Mouse (Mus musculus): Measurements from ENCODE around the gene Cracr2b. TPM values are rescaled to one million over a fixed set of nuclear protein-coding genes. Genes with fewer than 3 reads are reported as not detected.
A peak's percentile ranks its signal among the peaks of the same experiment; 100 is the strongest.

Gene Cracr2b
- polyA plus RNA-seq, 1 experiment from 2014 or later = 4.1 TPM

DNA sequence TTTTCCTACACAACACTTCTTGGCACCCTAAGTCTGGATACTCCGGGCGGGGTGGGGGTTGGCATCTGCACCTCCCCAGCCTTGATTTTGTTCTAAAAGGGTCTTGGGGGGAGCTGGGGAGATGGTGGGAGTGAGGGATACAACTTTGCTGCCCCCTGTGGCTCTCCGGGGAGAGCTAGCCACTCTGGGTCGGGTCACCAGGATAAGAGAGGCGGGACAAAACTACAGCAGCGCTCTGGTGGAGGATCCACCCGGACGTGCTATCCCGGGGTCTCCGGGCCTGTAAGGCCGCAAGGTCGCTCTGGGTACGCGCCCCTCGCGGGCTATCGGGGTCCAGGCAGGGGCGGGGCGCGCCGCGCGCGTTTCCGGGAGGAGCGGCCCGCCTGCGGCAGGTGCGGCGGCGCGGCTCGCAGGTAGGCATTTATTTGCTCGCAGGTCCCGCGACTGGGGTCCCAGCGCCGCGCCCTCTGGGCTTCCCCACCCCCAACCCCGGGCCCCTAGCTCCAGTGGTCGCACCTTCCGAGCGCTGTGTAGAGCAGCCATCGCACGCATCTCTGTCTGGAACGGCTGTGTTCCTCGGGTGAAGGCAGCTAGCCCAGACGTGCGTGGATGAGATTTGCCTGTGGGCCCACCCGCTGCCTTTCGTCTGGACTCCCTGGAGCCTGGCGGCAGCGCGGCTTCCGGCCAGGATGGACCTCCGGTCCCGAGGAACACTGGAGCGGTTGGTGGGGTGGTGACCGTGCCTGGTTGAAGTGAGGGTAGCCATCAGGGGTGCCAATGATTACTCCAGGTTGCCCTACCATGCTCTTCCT lies 833 bp downstream of the Cracr2b start:
- no peak for DNase-seq (ENCODE audit: low spot score)

DNA sequence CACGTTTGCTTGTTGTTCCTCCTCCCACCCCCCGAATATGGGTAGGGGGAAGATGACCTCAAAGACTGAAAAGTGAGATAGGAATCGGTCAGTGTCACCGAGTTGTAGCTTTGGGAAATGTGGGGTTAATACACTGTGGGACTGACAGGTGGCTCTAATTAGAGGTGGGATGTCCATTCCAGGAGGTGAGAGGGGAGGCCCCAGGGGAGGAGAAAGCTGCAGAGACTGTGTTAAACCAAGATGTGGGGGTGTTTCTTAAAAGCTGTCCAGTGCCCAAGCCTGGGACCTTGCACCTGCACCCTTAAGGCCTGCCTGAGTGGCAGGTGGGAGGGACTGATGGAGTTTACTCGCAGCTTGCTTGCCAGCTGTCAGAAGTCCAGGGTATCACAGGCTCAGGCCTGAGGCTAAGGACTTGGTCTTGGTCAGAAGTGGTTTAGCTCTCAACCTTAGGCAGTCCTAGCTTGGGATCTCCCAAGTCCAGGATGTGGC lies 1.5 kb downstream of the Cracr2b start:
- Histone ChIP-seq H3K4me1 (peaks cover 43% of the 10 kb centered on the region), H3K36me3 (peaks cover 12% of the 10 kb centered on the region), H3K4me3 (peak overlapping the region; percentile 55), H3K27me3 (ENCODE audit: low read depth, poor library complexity, severe bottlenecking) (peaks cover 90% of the 10 kb centered on the region), H3K27ac (replicated peaks) (no peak overlapping the region), H3K9me3 (replicated peaks) (no peaks in the 10 kb centered on the region)
- DNase-seq (ENCODE audit: low spot score) = no peak
- WGBS = 19% methylated on average over 5 of the region's 5 CpGs

More for the DNA sequence above, 833 bp downstream of the Cracr2b start:
- peaks cover 38% of the 10 kb centered on the region for H3K4me1 ChIP-seq
- H3K27me3 ChIP-seq (ENCODE audit: low read depth, poor library complexity, severe bottlenecking) = peaks cover 92% of the 10 kb centered on the region
- WGBS = 3% methylated on average over 59 of the region's 59 CpGs
- peak overlapping the region; percentile 55 for H3K4me3 ChIP-seq
- H3K27ac ChIP-seq (replicated peaks) = peak overlapping the region; percentile 57; the same call in 1 of the 2 replicates
- no peaks in the 10 kb centered on the region for H3K9me3 ChIP-seq (replicated peaks)
- peaks cover 12% of the 10 kb centered on the region for H3K36me3 ChIP-seq

DNA sequence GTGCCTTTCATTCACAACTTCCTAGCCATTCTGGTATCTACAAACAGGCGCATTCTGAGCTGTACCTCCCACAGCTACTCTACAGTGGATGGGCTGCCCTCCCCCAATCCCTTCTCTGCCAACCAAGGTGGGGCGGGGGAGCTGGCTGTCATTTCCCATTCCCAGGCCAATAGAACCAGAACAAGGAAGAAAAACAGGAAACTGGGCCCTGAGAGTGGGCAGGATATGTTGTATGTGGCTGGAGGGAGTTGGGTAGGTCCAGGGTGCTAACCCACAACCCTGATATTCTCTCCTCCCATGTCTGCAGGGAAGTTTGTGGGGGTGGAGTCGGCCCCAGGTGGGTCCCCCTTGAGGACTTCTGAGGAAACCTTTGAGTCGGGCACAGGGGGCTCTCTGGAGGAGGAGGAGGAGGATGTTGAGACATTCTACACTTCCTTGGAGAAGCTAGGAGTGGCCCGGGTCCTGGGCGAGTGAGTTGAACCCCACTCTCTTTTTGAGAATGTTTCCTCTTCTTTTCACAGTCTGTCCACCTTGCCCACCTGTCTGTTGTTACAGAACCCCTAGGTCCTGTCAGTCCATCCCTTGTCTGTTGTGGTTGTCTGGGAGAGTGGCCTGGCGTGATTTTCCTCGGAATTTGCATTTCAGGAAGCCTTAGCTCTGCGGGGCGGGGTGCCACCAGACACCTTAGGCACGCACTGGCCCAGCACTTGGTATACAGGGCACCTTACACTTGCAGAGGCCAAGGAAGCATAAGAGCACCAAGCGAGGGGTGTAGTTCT lies 3.1 kb downstream of the Cracr2b start:
- no peak overlapping the region for H3K27ac ChIP-seq (replicated peaks)
- WGBS = 12% methylated on average over 12 of the region's 12 CpGs
- peak overlapping the region; percentile 40; the same call in 1 of the 2 replicates for H3K4me3 ChIP-seq
- no peaks in the 10 kb centered on the region for H3K9me3 ChIP-seq (replicated peaks)
- peaks cover 8% of the 10 kb centered on the region for H3K36me3 ChIP-seq
- no peak for DNase-seq (ENCODE audit: low spot score)
- peaks cover 82% of the 10 kb centered on the region for H3K27me3 ChIP-seq (ENCODE audit: low read depth, poor library complexity, severe bottlenecking)
- peaks cover 55% of the 10 kb centered on the region for H3K4me1 ChIP-seq

DNA sequence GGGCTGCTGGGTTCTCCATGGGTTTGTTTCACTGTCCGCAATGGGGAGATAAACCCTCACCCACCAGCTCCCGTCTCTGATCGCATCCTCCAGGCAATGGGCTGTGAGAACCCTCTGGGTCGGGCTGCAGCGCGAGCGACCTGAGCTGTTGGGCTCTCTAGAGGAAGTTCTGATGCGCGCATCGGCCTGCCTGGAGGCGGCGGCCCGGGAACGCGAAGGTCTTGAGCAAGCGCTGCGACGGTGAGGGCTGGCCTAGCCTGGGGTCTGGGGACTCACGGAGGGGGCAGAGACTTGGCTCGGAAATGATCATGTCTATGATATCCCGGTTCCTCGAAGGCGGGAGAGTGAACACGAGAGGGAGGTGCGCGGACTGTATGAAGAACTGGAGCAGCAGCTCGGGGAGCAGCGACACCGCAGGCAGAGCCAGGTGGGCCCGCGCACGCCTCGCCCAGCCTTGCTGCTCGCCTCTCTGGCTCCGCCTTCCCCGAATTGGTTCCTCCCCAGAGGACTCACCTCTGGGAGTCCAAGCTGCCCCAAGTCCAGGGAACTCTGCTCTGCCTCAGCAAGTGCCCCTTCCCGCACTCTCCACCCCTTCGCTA lies 3.8 kb downstream of the Cracr2b start:
- DNase-seq (ENCODE audit: low spot score) = peak; percentile 30
- 2% methylated on average over 38 of the region's 38 CpGs for WGBS
- Histone ChIP-seq H3K9me3 (replicated peaks) (no peaks in the 10 kb centered on the region), H3K27ac (replicated peaks) (0 out of 2 replicates have a peak overlapping the region, but pooled peaks have one; percentile 30), H3K4me1 (peaks cover 62% of the 10 kb centered on the region), H3K4me3 (peak overlapping the region; percentile 40), H3K36me3 (peaks cover 7% of the 10 kb centered on the region), H3K27me3 (ENCODE audit: low read depth, poor library complexity, severe bottlenecking) (peaks cover 75% of the 10 kb centered on the region)

DNA sequence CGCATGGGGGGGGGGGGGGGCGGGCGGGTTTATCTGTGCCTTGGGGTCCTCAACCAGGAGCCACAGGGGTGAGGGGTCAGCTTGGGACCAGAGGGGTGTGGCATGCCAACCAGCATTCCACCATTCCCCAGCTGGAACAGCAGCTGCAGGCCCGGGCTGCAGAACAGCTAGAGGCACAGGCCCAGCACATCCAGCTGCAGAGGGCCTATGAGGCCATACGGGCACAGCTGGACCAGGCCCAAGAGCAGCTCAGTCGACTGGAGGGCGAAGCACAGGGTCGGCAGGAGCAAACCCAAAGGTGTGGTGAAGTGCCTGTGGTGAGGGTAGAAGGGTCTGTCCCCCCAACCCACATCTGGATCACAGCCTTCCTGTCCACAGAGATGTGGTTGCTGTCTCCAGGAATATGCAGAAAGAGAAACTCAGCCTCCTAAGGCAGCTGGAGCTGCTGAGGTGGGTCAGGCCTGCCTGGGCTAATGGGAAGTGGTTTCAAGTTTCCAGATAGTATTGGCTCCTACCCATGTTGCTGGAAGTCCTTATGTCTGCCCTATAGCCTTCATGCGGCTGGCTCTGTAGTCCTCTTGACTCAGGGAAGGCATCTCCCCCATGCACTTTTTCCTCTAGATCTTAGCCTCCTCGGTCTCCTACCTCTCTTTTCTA lies 4.6 kb downstream of the Cracr2b start:
- 36% methylated on average over 8 of the region's 10 CpGs for WGBS
- Histone ChIP-seq H3K4me1 (peaks cover 69% of the 10 kb centered on the region), H3K36me3 (peaks cover 14% of the 10 kb centered on the region), H3K27ac (replicated peaks) (peak overlapping the region; percentile 30; the same call in 1 of the 2 replicates), H3K27me3 (ENCODE audit: low read depth, poor library complexity, severe bottlenecking) (peaks cover 67% of the 10 kb centered on the region), H3K4me3 (peak overlapping the region; percentile 40), H3K9me3 (replicated peaks) (no peaks in the 10 kb centered on the region)
- DNase-seq (ENCODE audit: low spot score) = no peak

DNA sequence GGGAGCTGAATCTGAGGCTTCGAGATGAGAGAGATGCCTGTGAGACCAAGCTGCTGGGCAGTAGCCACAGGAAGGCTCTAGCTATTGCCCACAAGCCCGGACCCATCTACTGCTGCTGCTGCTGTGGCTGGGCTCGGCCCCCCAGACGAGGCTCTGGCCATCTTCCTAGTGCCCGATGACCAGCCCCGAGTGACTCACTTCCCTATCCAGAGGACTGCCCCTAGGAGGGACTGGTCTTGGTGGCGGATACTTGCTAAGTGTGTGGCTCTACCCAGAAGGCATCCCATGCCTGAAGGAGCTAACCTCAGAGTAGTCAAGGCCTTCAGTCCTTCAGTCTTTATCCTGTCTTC lies 5.1 kb downstream of the Cracr2b start:
- Histone ChIP-seq H3K4me3 (no peak overlapping the region; the same call in 1 of the 2 replicates), H3K9me3 (replicated peaks) (no peaks in the 10 kb centered on the region), H3K4me1 (peaks cover 69% of the 10 kb centered on the region), H3K36me3 (peaks cover 19% of the 10 kb centered on the region), H3K27ac (replicated peaks) (no peak overlapping the region), H3K27me3 (ENCODE audit: low read depth, poor library complexity, severe bottlenecking) (peaks cover 62% of the 10 kb centered on the region)
- no peak for DNase-seq (ENCODE audit: low spot score)
- WGBS = 73% methylated on average over 7 of the region's 7 CpGs

DNA sequence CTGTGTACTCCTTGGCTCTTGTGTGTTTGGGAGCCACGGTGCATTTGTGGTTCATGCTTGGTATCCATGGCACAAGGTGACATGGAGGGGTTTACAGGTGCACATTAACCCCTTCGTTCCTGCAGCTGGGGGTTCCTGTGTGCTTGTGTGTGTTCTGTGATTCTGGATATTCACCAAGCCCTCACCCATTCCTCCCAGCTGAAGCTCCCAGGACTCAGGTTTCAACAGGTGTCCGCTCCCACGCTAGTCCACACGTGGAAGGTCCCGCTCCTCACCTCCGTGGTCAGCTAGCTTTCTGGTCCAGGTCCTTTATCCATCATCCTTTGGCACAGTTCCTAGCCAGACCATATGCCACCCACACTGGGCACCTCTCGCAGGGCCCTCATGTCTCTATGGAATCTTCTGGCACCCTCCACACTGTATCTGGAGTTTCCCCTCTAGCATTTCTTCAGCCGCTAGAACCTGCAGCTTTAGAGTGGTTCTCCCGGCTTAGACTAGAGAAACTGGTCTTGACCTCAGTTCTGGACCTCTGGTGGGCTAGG lies 5.8 kb downstream of the Cracr2b start:
- peak overlapping the region; percentile 73 for H3K4me3 ChIP-seq
- DNase-seq (ENCODE audit: low spot score) = no peak
- peak overlapping the region; percentile 87 for H3K27ac ChIP-seq (replicated peaks)
- H3K27me3 ChIP-seq (ENCODE audit: low read depth, poor library complexity, severe bottlenecking) = peaks cover 56% of the 10 kb centered on the region
- 58% methylated on average over 10 of the region's 10 CpGs for WGBS
- peaks cover 65% of the 10 kb centered on the region for H3K4me1 ChIP-seq
- no peaks in the 10 kb centered on the region for H3K9me3 ChIP-seq (replicated peaks)
- peaks cover 25% of the 10 kb centered on the region for H3K36me3 ChIP-seq

DNA sequence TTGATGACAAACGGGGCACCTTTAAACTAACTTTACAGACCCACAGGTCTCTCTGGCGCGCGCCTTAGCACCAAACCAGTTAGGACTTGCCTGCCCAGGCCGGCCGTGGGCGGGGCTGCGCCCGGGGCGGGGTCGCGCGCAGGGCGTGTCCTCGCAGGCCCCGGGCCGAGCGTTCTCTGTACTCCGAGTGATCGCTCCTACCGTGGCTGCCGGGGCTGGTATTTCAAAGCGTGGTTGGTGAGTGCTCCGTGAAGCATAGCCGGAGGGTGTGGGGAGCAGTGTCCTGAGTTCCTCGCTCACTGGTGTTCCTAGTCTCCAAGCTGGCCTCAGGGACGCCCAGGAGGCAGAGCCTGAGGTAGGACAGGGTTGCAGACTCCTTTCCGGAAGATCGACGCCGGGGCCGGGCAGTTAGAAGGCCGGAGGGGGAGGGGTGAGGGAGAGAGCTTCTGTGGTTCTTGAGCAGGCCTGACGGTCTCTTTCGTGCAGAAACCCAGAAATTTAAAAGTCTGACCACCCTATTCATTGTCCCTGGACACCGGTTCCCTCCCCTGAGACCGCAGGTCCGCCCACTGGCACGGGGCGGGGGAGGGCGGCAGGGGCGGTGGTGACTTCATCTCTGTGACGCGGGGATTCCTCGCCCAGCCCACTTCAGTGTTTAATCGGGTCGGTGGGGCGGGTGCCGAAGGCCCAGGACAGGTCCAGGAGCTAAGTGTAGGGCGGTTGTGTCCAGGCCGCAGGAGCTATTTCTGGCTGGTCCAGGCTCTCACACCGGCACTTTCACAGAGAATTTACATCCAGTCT lies 6.5 kb downstream of the Cracr2b start, which contains the start of gene Cd151:
TSS of gene Cd151 (plus strand) at position 163 of the 801 bp plus-strand sequence.
- Histone ChIP-seq H3K36me3 (peaks cover 32% of the 10 kb centered on the region), H3K4me1 (peaks cover 58% of the 10 kb centered on the region), H3K9me3 (replicated peaks) (no peaks in the 10 kb centered on the region), H3K27me3 (ENCODE audit: low read depth, poor library complexity, severe bottlenecking) (peaks cover 48% of the 10 kb centered on the region), H3K27ac (replicated peaks) (peak within 1 kb of the TSS; percentile 87), H3K4me3 (peak within 1 kb of the TSS; percentile 73)
- 1% methylated on average over 52 of the region's 52 CpGs for WGBS
- DNase-seq (ENCODE audit: low spot score) = peak; percentile 82

DNA sequence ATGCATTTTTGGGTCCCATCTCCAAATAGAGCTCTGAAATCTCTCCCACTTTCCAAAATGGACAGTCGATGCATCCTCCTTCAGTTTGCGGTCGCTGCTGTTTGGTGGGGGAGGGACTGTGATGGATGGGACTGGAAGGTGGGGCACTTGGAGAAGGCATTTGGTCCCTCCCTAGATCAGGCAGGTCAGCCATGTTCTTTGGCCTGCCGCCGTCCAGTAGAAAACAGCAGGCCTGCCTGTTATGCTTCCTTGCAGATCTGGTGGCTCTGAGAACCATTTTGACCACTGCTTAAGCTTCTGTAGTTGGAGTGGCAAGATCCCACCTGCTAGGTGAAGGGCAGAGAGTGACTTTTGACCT lies 7.2 kb downstream of the Cracr2b start:
- peaks cover 59% of the 10 kb centered on the region for H3K4me1 ChIP-seq
- H3K27me3 ChIP-seq (ENCODE audit: low read depth, poor library complexity, severe bottlenecking) = peaks cover 41% of the 10 kb centered on the region
- peak overlapping the region; percentile 73 for H3K4me3 ChIP-seq
- peak overlapping the region; percentile 87 for H3K27ac ChIP-seq (replicated peaks)
- peaks cover 37% of the 10 kb centered on the region for H3K36me3 ChIP-seq
- no peaks in the 10 kb centered on the region for H3K9me3 ChIP-seq (replicated peaks)
- peak; percentile 35 for DNase-seq (ENCODE audit: low spot score)
- 36% methylated on average over 5 of the region's 5 CpGs for WGBS

DNA sequence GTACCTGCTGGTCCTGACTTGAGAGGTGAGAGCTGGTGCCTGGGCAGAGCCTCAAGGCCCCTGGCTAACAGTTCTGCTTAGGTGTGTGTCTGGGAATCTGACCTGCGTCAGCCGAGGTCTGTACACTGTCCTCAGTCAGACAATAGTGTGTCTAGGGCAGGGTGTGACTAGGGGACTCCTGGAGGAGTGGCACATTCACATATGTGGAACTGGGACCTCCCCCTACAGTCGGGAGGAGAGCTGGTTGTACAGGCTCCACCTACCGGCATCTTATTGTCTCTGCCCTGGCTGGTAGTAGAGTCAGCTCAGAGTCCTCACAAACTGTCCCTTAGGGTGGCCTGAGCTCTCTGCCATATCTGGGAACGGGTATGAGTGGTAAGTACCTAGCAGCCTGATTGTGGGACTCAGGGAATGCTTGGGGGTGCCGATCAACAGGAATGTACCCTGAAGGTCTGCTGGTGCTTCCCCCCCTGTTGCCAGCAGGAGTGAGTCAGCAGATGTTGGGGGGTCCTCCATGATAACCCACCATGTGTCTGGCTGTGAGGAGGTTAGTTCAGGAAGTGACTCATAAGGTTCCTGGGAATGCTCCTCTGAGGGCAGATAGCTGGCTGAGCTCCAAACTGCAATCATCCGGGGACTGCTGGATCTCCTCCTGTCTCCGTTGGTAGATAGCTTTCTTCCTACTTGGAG lies 7.8 kb downstream of the Cracr2b start:
- Histone ChIP-seq H3K4me3 (peak overlapping the region; percentile 73), H3K4me1 (peaks cover 64% of the 10 kb centered on the region)

DNA sequence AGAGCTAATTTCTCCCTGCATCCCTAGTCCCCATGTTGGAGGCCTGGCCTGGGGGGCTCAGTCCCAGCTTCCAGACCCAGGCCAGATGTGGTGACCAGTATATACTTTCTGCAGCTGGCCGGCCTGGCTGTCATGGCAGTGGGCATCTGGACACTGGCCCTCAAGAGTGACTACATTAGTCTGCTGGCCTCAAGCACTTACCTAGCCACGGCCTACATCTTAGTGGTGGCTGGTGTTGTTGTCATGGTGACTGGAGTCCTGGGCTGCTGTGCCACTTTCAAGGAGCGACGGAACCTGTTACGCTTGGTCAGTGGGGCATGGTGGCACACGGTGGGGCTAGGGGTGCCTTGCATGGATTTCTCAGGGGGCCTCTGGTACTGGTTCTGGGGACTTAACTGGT lies 8.5 kb downstream of the Cracr2b start:
- 64% methylated on average over 6 of the region's 6 CpGs for WGBS
- Histone ChIP-seq H3K27me3 (ENCODE audit: low read depth, poor library complexity, severe bottlenecking) (peaks cover 29% of the 10 kb centered on the region), H3K9me3 (replicated peaks) (no peaks in the 10 kb centered on the region), H3K4me3 (peak overlapping the region; percentile 73), H3K27ac (replicated peaks) (peak overlapping the region; percentile 87), H3K4me1 (peaks cover 69% of the 10 kb centered on the region), H3K36me3 (peaks cover 41% of the 10 kb centered on the region)
- no peak for DNase-seq (ENCODE audit: low spot score)

More for the DNA sequence above, 7.8 kb downstream of the Cracr2b start:
- 23% methylated on average over 8 of the region's 8 CpGs for WGBS
- DNase-seq (ENCODE audit: low spot score) = peak; percentile 63
- Histone ChIP-seq H3K27me3 (ENCODE audit: low read depth, poor library complexity, severe bottlenecking) (peaks cover 36% of the 10 kb centered on the region), H3K9me3 (replicated peaks) (no peaks in the 10 kb centered on the region), H3K36me3 (peaks cover 41% of the 10 kb centered on the region), H3K27ac (replicated peaks) (peak overlapping the region; percentile 87)

Data from midbrain, embryonic 10.5 days (tissue).